Mouse (Mus musculus) G1E (cell line): ENCODE measurements around the gene Eya3.

ENCODE experiments used
- CTCF ChIP-seq: IDR thresholded peaks from 2 replicates; pipeline ENCODE4 v1.5.1; 2012; ENCODE audit warnings: low read depth, low read length, inconsistent platforms, mixed read lengths
- GATA1 ChIP-seq: IDR thresholded peaks from 2 replicates; pipeline ENCODE4 v1.6.1; 2012; ENCODE audit warnings: borderline replicate concordance, low read length, inconsistent platforms, mixed read lengths
- GATA2 ChIP-seq: IDR thresholded peaks from 2 replicates; pipeline ENCODE4 v1.6.1; 2012; ENCODE audit warnings: low read depth, low read length, inconsistent platforms, borderline replicate concordance
- POLR2AphosphoS5 ChIP-seq: IDR thresholded peaks from 2 replicates; pipeline ENCODE4 v1.6.1; 2012; ENCODE audit warnings: low read depth, low read length, inconsistent platforms; ENCODE audit not compliant: insufficient replicate concordance
- TAL1 ChIP-seq: conservative IDR thresholded peaks from 2 replicates; pipeline ENCODE4 v1.6.1; 2012; ENCODE audit warnings: low read depth, low read length, inconsistent platforms, mixed read lengths

GRCm38 (mm10) chr4:132735389-132735788, 96.6 kb downstream of the Eya3 start:
- TF ChIP-seq CTCF (no peak), GATA2 (no peak), GATA1 (no peak), POLR2AphosphoS5 (no peak), TAL1 (no peak)
